Mouse (Mus musculus) stomach, postnatal 0 days (tissue): ENCODE data around the gene Fgfr2. TPM values are rescaled to one million over a fixed set of nuclear protein-coding genes. Genes with fewer than 3 reads are reported as not detected.
A peak's percentile ranks its signal among the peaks of the same experiment; 100 is the strongest.

Experiments used
- ATAC-seq: fragments of 200-750 bp; cut with Nextera tagmentation; 2 replicates; pipeline ENCODE4 v1.8.0; 2017; ENCODE audit not compliant: low FRiP score, low TSS enrichment
- DNase-seq: peaks from one replicate; pipeline ENCODE4 v3.0.0-alpha.2; 2016; ENCODE audit warnings: low spot score
- H3K27ac ChIP-seq: fragments of 300-500 bp; sonication (generic); replicated peaks from 2 replicates; pipeline ENCODE4 v1.5.1; 2014; ENCODE audit warnings: mild to moderate bottlenecking, control low read depth
- H3K27me3 ChIP-seq: fragments of 300-500 bp; sonication (generic); 2 replicates; pipeline ENCODE4 v1.6.1; 2014; ENCODE audit warnings: low read length; ENCODE audit not compliant: control insufficient read depth, insufficient read depth
- H3K36me3 ChIP-seq: fragments of 300-500 bp; sonication (generic); 2 replicates; pipeline ENCODE4 v1.6.1; 2014; ENCODE audit warnings: low read length, mixed read lengths; ENCODE audit not compliant: control insufficient read depth, insufficient read depth
- H3K4me1 ChIP-seq: fragments of 300-500 bp; sonication (generic); replicated peaks from 2 replicates; pipeline ENCODE4 v1.6.1; 2014; ENCODE audit warnings: antibody characterized with exemption; ENCODE audit not compliant: control insufficient read depth, insufficient read depth
- H3K4me2 ChIP-seq: fragments of 300-500 bp; sonication (generic); replicated peaks from 2 replicates; pipeline ENCODE4 v1.6.1; 2014; ENCODE audit warnings: low read depth, mild to moderate bottlenecking, control low read depth, moderate library complexity
- H3K4me3 ChIP-seq: fragments of 300-500 bp; sonication (generic); 2 replicates; pipeline ENCODE4 v1.5.1; 2014; ENCODE audit warnings: low read depth, low read length, control low read depth
- H3K9ac ChIP-seq: fragments of 300-500 bp; sonication (generic); 2 replicates; pipeline ENCODE4 v1.6.1; 2014; ENCODE audit warnings: mild to moderate bottlenecking, low read length, control low read depth, mixed read lengths
- H3K9me3 ChIP-seq: fragments of 300-500 bp; sonication (generic); 2 replicates; pipeline ENCODE4 v1.6.1; 2016; ENCODE audit warnings: low read length; ENCODE audit not compliant: control insufficient read depth
- CTCF ChIP-seq: IDR thresholded peaks from 2 replicates; pipeline ENCODE4 v1.5.1; 2016; ENCODE audit warnings: antibody characterized with exemption, low read depth, mild to moderate bottlenecking, moderate library complexity
- EP300 ChIP-seq: optimal IDR thresholded peaks from 2 replicates; pipeline ENCODE3; 2016; ENCODE audit warnings: antibody characterized with exemption
- WGBS: fragments of 180-500 bp; shearing (Covaris S2); extraction: QIAGEN DNeasy Blood & Tissue Kit; methylation state at CpG from one replicate; pipeline ENCODE4 v1.1.7; 2014; 5-methylcytosine and 5-hydroxymethylcytosine counted together
- polyA plus RNA-seq: library from polyadenylated mRNA; unstranded; fragments of >200 nt; fragmentation: Nextera tagmentation; extraction: Ambion mirVana; gene quantifications from 2 replicates; pipeline ENCODE4 v1.2.1, GENCODE M21; 2015

Gene Fgfr2
- polyA plus RNA-seq, 1 experiment from 2014 or later = 60.8 TPM

- Histone ChIP-seq H3K4me1 (peaks cover 5% of the 10 kb centered on the region; the same call in 1 of the 2 replicates), H3K36me3 (no peaks in the 10 kb centered on the region), H3K4me3 (no peak overlapping the region), H3K27me3 (no peaks in the 10 kb centered on the region), H3K9me3 (no peaks in the 10 kb centered on the region), H3K4me2 (no peak overlapping the region), H3K27ac (no peak overlapping the region), H3K9ac (no peak overlapping the region)
- TF ChIP-seq CTCF (no peak), EP300 (no peak)
- ATAC-seq = no peak
- no peak for DNase-seq
- WGBS = 83% methylated on average over 7 of the region's 7 CpGs
These were observed 2552.7 kb downstream of the Fgfr2 start for GRCm38 (mm10) chr7:130570472-130570871.

GRCm38 (mm10) chr7:130568783-130569436, 2554.2 kb downstream of the Fgfr2 start:
- TF ChIP-seq EP300 = no peak
- TF ChIP-seq CTCF = no peak
- Histone ChIP-seq H3K9ac (no peak overlapping the region; the same call in 1 of the 2 replicates), H3K4me3 (no peak overlapping the region), H3K4me1 (no peaks in the 10 kb centered on the region), H3K36me3 (no peaks in the 10 kb centered on the region), H3K27me3 (no peaks in the 10 kb centered on the region), H3K9me3 (no peaks in the 10 kb centered on the region), H3K4me2 (no peak overlapping the region), H3K27ac (no peak overlapping the region)
- WGBS = 37% methylated on average over 9 of the region's 9 CpGs
- peak; percentile 60 for ATAC-seq
- peak; percentile 39 for DNase-seq

DNA sequence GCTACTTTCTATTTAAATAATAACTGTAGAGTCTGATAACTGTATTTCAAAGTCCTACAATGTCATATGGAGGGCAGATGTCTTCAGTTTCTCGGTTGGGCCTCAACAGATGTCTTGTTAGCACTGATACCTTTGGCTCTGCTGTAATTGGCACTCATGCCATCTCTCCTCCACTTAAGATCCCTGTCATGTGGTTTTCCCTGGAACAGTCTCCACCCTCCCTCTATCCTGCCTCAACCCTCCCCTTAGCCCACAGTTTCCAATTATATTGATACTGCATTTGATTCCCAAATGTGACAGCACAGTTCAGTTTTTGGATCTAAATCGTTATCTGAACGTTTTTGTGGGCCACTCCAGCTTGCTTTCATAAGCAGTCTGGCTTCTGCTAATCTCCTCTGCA, 2558.6 kb downstream of the Fgfr2 start:
- Histone ChIP-seq H3K27me3 (no peaks in the 10 kb centered on the region), H3K9me3 (no peaks in the 10 kb centered on the region), H3K9ac (no peak overlapping the region), H3K36me3 (no peaks in the 10 kb centered on the region), H3K4me1 (no peaks in the 10 kb centered on the region; the same call in 1 of the 2 replicates), H3K4me3 (no peak overlapping the region), H3K27ac (no peak overlapping the region), H3K4me2 (no peak overlapping the region)
- DNase-seq (no peak), ATAC-seq (no peak)
- 68% methylated on average over 3 of the region's 3 CpGs for WGBS
- TF ChIP-seq CTCF (no peak), EP300 (no peak)

DNA sequence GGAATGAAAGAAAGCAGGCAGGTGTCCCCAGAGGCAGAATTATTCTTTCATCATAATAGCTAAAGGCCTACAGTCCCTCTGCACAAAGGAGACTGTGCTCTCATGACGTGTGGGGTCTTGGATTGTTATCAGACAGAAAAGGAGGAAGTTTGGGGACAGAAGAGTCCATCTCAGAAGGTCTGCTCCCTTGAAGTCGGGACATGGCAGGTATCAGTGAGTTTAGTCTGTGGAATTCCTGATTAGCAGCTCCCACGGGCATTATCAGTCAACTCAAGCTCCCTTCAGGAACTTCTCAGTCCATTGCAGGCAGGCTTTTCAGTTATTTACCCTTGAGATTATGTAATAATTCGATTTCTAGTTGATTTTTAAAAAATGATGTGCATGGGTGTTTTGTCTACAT, 2559.3 kb downstream of the Fgfr2 start:
- no peak for TF ChIP-seq CTCF
- no peak for TF ChIP-seq EP300
- Histone ChIP-seq H3K4me2 (no peak overlapping the region), H3K27me3 (no peaks in the 10 kb centered on the region), H3K36me3 (no peaks in the 10 kb centered on the region), H3K27ac (no peak overlapping the region), H3K9ac (no peak overlapping the region), H3K9me3 (no peaks in the 10 kb centered on the region), H3K4me3 (no peak overlapping the region), H3K4me1 (no peaks in the 10 kb centered on the region; the same call in 1 of the 2 replicates)
- 52% methylated on average over 4 of the region's 4 CpGs for WGBS
- no peak for DNase-seq
- ATAC-seq = no peak

DNA sequence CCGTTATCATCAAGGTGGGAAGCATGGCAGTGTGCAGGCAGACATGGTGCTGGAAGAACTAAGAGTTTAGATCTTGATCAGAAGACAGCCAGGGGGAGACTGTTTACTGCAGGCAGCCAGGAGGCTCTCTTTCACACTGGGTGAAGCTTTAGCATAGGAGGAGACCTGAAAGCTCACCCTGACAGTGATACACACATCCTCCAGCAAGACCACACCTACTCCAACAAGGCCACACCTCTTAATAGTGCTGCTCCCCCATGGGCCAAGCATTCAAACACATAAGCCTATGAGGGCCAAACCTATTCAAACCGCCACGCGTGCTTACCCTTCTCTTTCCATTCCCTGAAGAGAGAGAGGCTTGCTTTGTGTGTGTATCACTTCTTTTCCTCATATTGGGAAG, 2559.9 kb downstream of the Fgfr2 start:
- Histone ChIP-seq H3K9ac (no peak overlapping the region), H3K27ac (no peak overlapping the region), H3K36me3 (no peaks in the 10 kb centered on the region), H3K27me3 (no peaks in the 10 kb centered on the region), H3K9me3 (no peaks in the 10 kb centered on the region), H3K4me2 (no peak overlapping the region), H3K4me1 (no peaks in the 10 kb centered on the region; the same call in 1 of the 2 replicates), H3K4me3 (no peak overlapping the region)
- ATAC-seq (no peak), DNase-seq (no peak)
- TF ChIP-seq EP300 = no peak
- 0 out of 2 replicates have a peak, but pooled peaks have one; percentile 12 for TF ChIP-seq CTCF
- 93% methylated on average over 4 of the region's 4 CpGs for WGBS

GRCm38 (mm10) chr7:130560933-130561332, 2562.2 kb downstream of the Fgfr2 start:
- no peak for DNase-seq
- no peak overlapping the region for H3K9ac ChIP-seq
- H3K4me1 ChIP-seq = no peaks in the 10 kb centered on the region; the same call in 1 of the 2 replicates
- H3K27me3 ChIP-seq = no peaks in the 10 kb centered on the region
- no peak for ATAC-seq
- no peak overlapping the region for H3K27ac ChIP-seq
- 71% methylated on average over 1 of the region's 1 CpGs for WGBS
- TF ChIP-seq CTCF = no peak
- TF ChIP-seq EP300 = no peak
- H3K36me3 ChIP-seq = no peaks in the 10 kb centered on the region
- H3K4me2 ChIP-seq = no peak overlapping the region
- no peak overlapping the region for H3K4me3 ChIP-seq
- no peaks in the 10 kb centered on the region for H3K9me3 ChIP-seq
